Mouse (Mus musculus) neural tube, embryonic 12.5 days (tissue): ENCODE measurements around the gene Evx2. TPM values are rescaled to one million over a fixed set of nuclear protein-coding genes. Genes with fewer than 3 reads are reported as not detected.

Experiments used
- ATAC-seq: fragments of 200-750 bp; cut with Nextera tagmentation; 2 replicates; pipeline ENCODE4 v1.8.0; 2017; ENCODE audit warnings: low read depth, mild to moderate bottlenecking, moderate TSS enrichment, moderate library complexity; ENCODE audit not compliant: low FRiP score
- H3K27ac ChIP-seq: fragments of 300-500 bp; sonication (generic); 2 replicates; pipeline ENCODE4 v1.5.1; 2016
- H3K27me3 ChIP-seq: fragments of 300-500 bp; sonication (generic); replicated peaks from 2 replicates; pipeline ENCODE4 v1.6.1; 2016; ENCODE audit warnings: mild to moderate bottlenecking
- H3K36me3 ChIP-seq: fragments of 300-500 bp; sonication (generic); 2 replicates; pipeline ENCODE4 v1.6.1; 2016; ENCODE audit warnings: mild to moderate bottlenecking
- H3K4me1 ChIP-seq: fragments of 300-500 bp; sonication (generic); 2 replicates; pipeline ENCODE4 v1.6.1; 2016
- H3K4me2 ChIP-seq: fragments of 300-500 bp; sonication (generic); replicated peaks from 2 replicates; pipeline ENCODE4 v1.6.1; 2016; ENCODE audit warnings: mild to moderate bottlenecking
- H3K4me3 ChIP-seq: fragments of 300-500 bp; sonication (generic); 2 replicates; pipeline ENCODE4 v1.5.1; 2016
- H3K9ac ChIP-seq: fragments of 300-500 bp; sonication (generic); 2 replicates; pipeline ENCODE4 v1.6.1; 2016; ENCODE audit warnings: mild to moderate bottlenecking
- H3K9me3 ChIP-seq: fragments of 300-500 bp; sonication (generic); 2 replicates; pipeline ENCODE4 v1.6.1; 2016; ENCODE audit warnings: mild to moderate bottlenecking
- WGBS: fragments of 180-500 bp; shearing (Covaris S2); methylation state at CpG from one replicate; pipeline ENCODE4 v1.1.7; 2016; 5-methylcytosine and 5-hydroxymethylcytosine counted together
- polyA plus RNA-seq: library from polyadenylated mRNA; unstranded; fragments of >200 nt; fragmentation: Nextera tagmentation; extraction: Ambion mirVana; gene quantifications from 2 replicates; pipeline ENCODE4 v1.2.1, GENCODE M21; 2016

Evx2 gene
- polyA plus RNA-seq, 1 experiment from 2014 or later: 1.1 TPM

- 0 out of 2 replicates have a peak, but pooled peaks have one; percentile 18 for ATAC-seq
- Histone ChIP-seq H3K4me2 (peak overlapping the region; percentile 62), H3K36me3 (no peaks in the 10 kb centered on the region), H3K4me3 (peak overlapping the region; percentile 33), H3K27ac (no peak overlapping the region), H3K9me3 (no peaks in the 10 kb centered on the region), H3K9ac (peak overlapping the region; percentile 40; the same call in 1 of the 2 replicates), H3K27me3 (peaks cover 81% of the 10 kb centered on the region), H3K4me1 (peaks cover 17% of the 10 kb centered on the region)
- WGBS: 2% methylated on average over 29 of the region's 47 CpGs
These were observed 4.0 kb downstream of the Evx2 start for GRCm38 (mm10) chr2:74655420-74655781.

- no peaks in the 10 kb centered on the region for H3K9me3 ChIP-seq
- H3K36me3 ChIP-seq: no peaks in the 10 kb centered on the region
- no peak overlapping the region for H3K9ac ChIP-seq
- H3K4me2 ChIP-seq: peak overlapping the region; percentile 62
- H3K4me3 ChIP-seq: peak overlapping the region; percentile 33; the same call in 1 of the 2 replicates
- no peak overlapping the region for H3K27ac ChIP-seq
- WGBS: 2% methylated on average over 20 of the region's 20 CpGs
- peaks cover 81% of the 10 kb centered on the region for H3K27me3 ChIP-seq
- H3K4me1 ChIP-seq: peaks cover 17% of the 10 kb centered on the region
- no peak for ATAC-seq
These were observed 4.5 kb downstream of the Evx2 start for GRCm38 (mm10) chr2:74654743-74655419.

- no peak overlapping the region for H3K4me3 ChIP-seq
- H3K4me2 ChIP-seq: no peak overlapping the region
- ATAC-seq: no peak
These were observed 5.4 kb downstream of the Evx2 start for GRCm38 (mm10) chr2:74653781-74654535.

GRCm38 (mm10) chr2:74652996-74653340, 6.4 kb downstream of the Evx2 start:
- peaks cover 81% of the 10 kb centered on the region for H3K27me3 ChIP-seq
- H3K36me3 ChIP-seq: no peaks in the 10 kb centered on the region
- H3K4me2 ChIP-seq: no peak overlapping the region
- ATAC-seq: no peak
- no peak overlapping the region for H3K4me3 ChIP-seq
- H3K27ac ChIP-seq: no peak overlapping the region
- peaks cover 12% of the 10 kb centered on the region for H3K4me1 ChIP-seq
- no peak overlapping the region for H3K9ac ChIP-seq
- H3K9me3 ChIP-seq: no peaks in the 10 kb centered on the region
- 37% methylated on average over 2 of the region's 2 CpGs for WGBS

More at GRCm38 (mm10) chr2:74653781-74654535, 5.4 kb downstream of the Evx2 start:
- Histone ChIP-seq H3K36me3 (no peaks in the 10 kb centered on the region), H3K27ac (no peak overlapping the region), H3K4me1 (peaks cover 17% of the 10 kb centered on the region), H3K9ac (no peak overlapping the region), H3K27me3 (peaks cover 81% of the 10 kb centered on the region), H3K9me3 (no peaks in the 10 kb centered on the region)
- WGBS: 9% methylated on average over 17 of the region's 17 CpGs

- H3K9ac ChIP-seq: no peak overlapping the region
- no peaks in the 10 kb centered on the region for H3K9me3 ChIP-seq
- H3K4me3 ChIP-seq: no peak overlapping the region
- no peak overlapping the region for H3K27ac ChIP-seq
- no peak for ATAC-seq
- no peaks in the 10 kb centered on the region for H3K36me3 ChIP-seq
- H3K4me1 ChIP-seq: no peaks in the 10 kb centered on the region
- 14% methylated on average over 7 of the region's 7 CpGs for WGBS
- peaks cover 75% of the 10 kb centered on the region for H3K27me3 ChIP-seq
- H3K4me2 ChIP-seq: no peak overlapping the region
These were observed 12.1 kb downstream of the Evx2 start for GRCm38 (mm10) chr2:74647082-74647864.

GRCm38 (mm10) chr2:74645631-74646030, 13.7 kb downstream of the Evx2 start:
- no peak overlapping the region for H3K4me3 ChIP-seq
- no peak overlapping the region for H3K27ac ChIP-seq
- peaks cover 66% of the 10 kb centered on the region for H3K27me3 ChIP-seq
- H3K9ac ChIP-seq: no peak overlapping the region
- H3K4me2 ChIP-seq: no peak overlapping the region
- 81% methylated on average over 3 of the region's 3 CpGs for WGBS
- no peaks in the 10 kb centered on the region for H3K36me3 ChIP-seq
- no peak for ATAC-seq
- no peaks in the 10 kb centered on the region for H3K4me1 ChIP-seq
- no peaks in the 10 kb centered on the region for H3K9me3 ChIP-seq

GRCm38 (mm10) chr2:74642431-74642830, 16.9 kb downstream of the Evx2 start:
- H3K27ac ChIP-seq: no peak overlapping the region
- peaks cover 34% of the 10 kb centered on the region for H3K27me3 ChIP-seq
- no peak overlapping the region for H3K4me3 ChIP-seq
- H3K9me3 ChIP-seq: no peaks in the 10 kb centered on the region
- no peaks in the 10 kb centered on the region for H3K36me3 ChIP-seq
- H3K9ac ChIP-seq: no peak overlapping the region
- 64% methylated on average over 5 of the region's 5 CpGs for WGBS
- no peaks in the 10 kb centered on the region for H3K4me1 ChIP-seq
- H3K4me2 ChIP-seq: no peak overlapping the region
- no peak for ATAC-seq

- no peaks in the 10 kb centered on the region for H3K9me3 ChIP-seq
- no peaks in the 10 kb centered on the region for H3K27me3 ChIP-seq
- no peak overlapping the region for H3K27ac ChIP-seq
- H3K4me1 ChIP-seq: no peaks in the 10 kb centered on the region
- no peak overlapping the region for H3K4me2 ChIP-seq
- no peak for ATAC-seq
- H3K36me3 ChIP-seq: no peaks in the 10 kb centered on the region
- no peak overlapping the region for H3K9ac ChIP-seq
- WGBS: 66% methylated on average over 4 of the region's 4 CpGs
- no peak overlapping the region for H3K4me3 ChIP-seq
These were observed 23.9 kb downstream of the Evx2 start for GRCm38 (mm10) chr2:74635412-74635811.

- H3K4me1 ChIP-seq: no peaks in the 10 kb centered on the region
- no peak overlapping the region for H3K27ac ChIP-seq
- H3K36me3 ChIP-seq: no peaks in the 10 kb centered on the region
- H3K4me3 ChIP-seq: no peak overlapping the region
- no peaks in the 10 kb centered on the region for H3K27me3 ChIP-seq
- no peaks in the 10 kb centered on the region for H3K9me3 ChIP-seq
- no peak overlapping the region for H3K4me2 ChIP-seq
- no peak overlapping the region for H3K9ac ChIP-seq
- 90% methylated on average over 10 of the region's 10 CpGs for WGBS
- no peak for ATAC-seq
These were observed 39.0 kb downstream of the Evx2 start for GRCm38 (mm10) chr2:74620368-74620767.

GRCm38 (mm10) chr2:74619676-74620246, 39.6 kb downstream of the Evx2 start:
- H3K9ac ChIP-seq: no peak overlapping the region
- H3K27me3 ChIP-seq: no peaks in the 10 kb centered on the region
- no peak overlapping the region for H3K4me3 ChIP-seq
- no peak for ATAC-seq
- no peaks in the 10 kb centered on the region for H3K4me1 ChIP-seq
- no peak overlapping the region for H3K27ac ChIP-seq
- no peaks in the 10 kb centered on the region for H3K36me3 ChIP-seq
- WGBS: 92% methylated on average over 3 of the region's 3 CpGs
- no peak overlapping the region for H3K4me2 ChIP-seq
- H3K9me3 ChIP-seq: no peaks in the 10 kb centered on the region

GRCm38 (mm10) chr2:74617706-74618105, 41.7 kb downstream of the Evx2 start:
- Histone ChIP-seq H3K9me3 (no peaks in the 10 kb centered on the region), H3K4me2 (no peak overlapping the region), H3K27me3 (no peaks in the 10 kb centered on the region), H3K4me3 (no peak overlapping the region), H3K36me3 (no peaks in the 10 kb centered on the region), H3K27ac (no peak overlapping the region), H3K4me1 (no peaks in the 10 kb centered on the region), H3K9ac (no peak overlapping the region)
- no peak for ATAC-seq
- 83% methylated on average over 9 of the region's 9 CpGs for WGBS

- WGBS: 82% methylated on average over 4 of the region's 4 CpGs
- no peaks in the 10 kb centered on the region for H3K4me1 ChIP-seq
- no peak overlapping the region for H3K9ac ChIP-seq
- no peak overlapping the region for H3K4me2 ChIP-seq
- no peaks in the 10 kb centered on the region for H3K9me3 ChIP-seq
- ATAC-seq: no peak
- no peak overlapping the region for H3K27ac ChIP-seq
- H3K4me3 ChIP-seq: no peak overlapping the region
- no peaks in the 10 kb centered on the region for H3K27me3 ChIP-seq
- no peaks in the 10 kb centered on the region for H3K36me3 ChIP-seq
These were observed 48.0 kb downstream of the Evx2 start for GRCm38 (mm10) chr2:74611406-74611805.
